Mouse (Mus musculus): ENCODE results near the gene Cym.

Gene Cym

GRCm38 (mm10) chr3:107162741-107163140 is 58.8 kb downstream of the Cym start:
- DNase-seq (ENCODE audit: low read depth, low spot score) = no peak
